Comparison of ENCODE assay signal across 25 mouse cellular contexts in genomic region chr11:31912958-31913357, GRCm38 (mm10). TPM values are rescaled to one million over a fixed set of nuclear protein-coding genes. Genes with fewer than 3 reads are reported as not detected.
DNase-seq lines count a peak whose midpoint lies in the region; ATAC-seq and TF ChIP-seq lines count a peak whose summit lies in the region.
"Had no signal": no experiment of that assay in that cellular context is flagged by ENCODE, and none has a peak within 500 bp of the region (broad histone marks: within the 10 kb centered on the region; RNA-seq: fewer than 3 reads in every experiment).

No protein-coding gene starts in this region.

- H3K36me3 ChIP-seq in heart, embryonic 13.5 days: no peaks in the 10 kb centered on the region; the same call in 1 of the 2 replicates
- H3K36me3 ChIP-seq in kidney, embryonic 15.5 days: no peaks in the 10 kb centered on the region
- peaks cover 0 to 27% of the 10 kb centered on the region in 2 experiments; a peak in 2 of 4 replicates for H3K36me3 ChIP-seq in MEL (ENCODE audit: control insufficient read depth in 1 of 2, insufficient read depth in 2 of 2, low read length in 2 of 2)

- TF ChIP-seq RAD21 in MEL (IDR thresholded peaks at IDR 0.05; ENCODE audit: low read depth, low read length): no peak

- no peak for TF ChIP-seq POLR2A in MEL (IDR thresholded peaks at IDR 0.05; ENCODE audit: control insufficient read depth in 1 of 2, insufficient read depth in 1 of 2, low read depth in 1 of 2, low read length in 2 of 2, poor library complexity in 1 of 2)

- no peak overlapping the region for H3K4me2 ChIP-seq in heart, embryonic 13.5 days
- 0 out of 2 replicates have a peak overlapping the region, but pooled peaks have one; percentile 7 for H3K4me2 ChIP-seq in kidney, embryonic 15.5 days

- TF ChIP-seq CTCF in MEL (IDR thresholded peaks at IDR 0.05 in 2 of 3, conservative IDR thresholded peaks at IDR 0.05 in 1 of 3; ENCODE audit: control insufficient read depth in 1 of 3, insufficient read depth in 1 of 3, low read depth in 2 of 3, low read length in 3 of 3, poor library complexity in 1 of 3, severe bottlenecking in 1 of 3): no peak

- DNase-seq in heart, adult 11 months: no peak
- no peak for DNase-seq in kidney, postnatal 10 days
- DNase-seq in MEL (ENCODE audit: low read depth, low spot score): no peak
- no peak for DNase-seq in cerebellum, postnatal 25 days
- DNase-seq: adrenal gland, adult 2 months; adrenal gland, adult 8-10 months; adrenal gland, postnatal 10 days; adrenal gland, postnatal 14 days; adrenal gland, postnatal 25 days; adrenal gland, postnatal 36 days; B cell, adult 2 months; cerebellum, adult 11 months; cerebellum, adult 11-12 months; cerebellum, adult 18-20 months; cerebellum, adult 2 months had no signal

- H3K27me3 ChIP-seq in heart, embryonic 13.5 days (replicated peaks): no peaks in the 10 kb centered on the region
- no peaks in the 10 kb centered on the region for H3K27me3 ChIP-seq in kidney, embryonic 15.5 days
- H3K27me3 ChIP-seq in MEL (ENCODE audit: control insufficient read depth in 1 of 2, insufficient read depth in 2 of 2, low read length in 2 of 2): no peaks in the 10 kb centered on the region
- H3K27me3 ChIP-seq: CH12.LX, Patski had no signal

- no peaks in the 10 kb centered on the region for H3K79me2 ChIP-seq in MEL (ENCODE audit: control insufficient read depth, insufficient read depth, low read length, poor library complexity)

- no peak overlapping the region for H3K4me3 ChIP-seq in heart, embryonic 13.5 days
- H3K4me3 ChIP-seq in kidney, embryonic 15.5 days (replicated peaks): no peak overlapping the region
- no peak overlapping the region for H3K4me3 ChIP-seq in MEL (ENCODE audit: control insufficient read depth in 1 of 2, insufficient read depth in 1 of 2, low read depth in 2 of 2, low read length in 2 of 2)

- H3K9me3 ChIP-seq in heart, embryonic 13.5 days: no peaks in the 10 kb centered on the region
- H3K9me3 ChIP-seq in kidney, embryonic 15.5 days (replicated peaks): no peaks in the 10 kb centered on the region
- no peaks in the 10 kb centered on the region for H3K9me3 ChIP-seq in MEL (replicated peaks; ENCODE audit: insufficient read depth, low read length)
- H3K9me3 ChIP-seq: G1E had no signal

- H3K4me1 ChIP-seq in heart, embryonic 13.5 days: peaks cover 17% of the 10 kb centered on the region
- H3K4me1 ChIP-seq in kidney, embryonic 15.5 days: peaks cover 5% of the 10 kb centered on the region; the same call in 1 of the 2 replicates
- H3K4me1 ChIP-seq in MEL (ENCODE audit: control insufficient read depth in 1 of 2, insufficient read depth in 2 of 2, low read length in 2 of 2): peaks cover 4 to 8% of the 10 kb centered on the region in 2 experiments

- no peak overlapping the region for H3K9ac ChIP-seq in heart, embryonic 13.5 days
- H3K9ac ChIP-seq in kidney, embryonic 15.5 days: no peak overlapping the region
- no peak overlapping the region for H3K9ac ChIP-seq in MEL (ENCODE audit: control insufficient read depth, low read depth, low read length, poor library complexity, severe bottlenecking)

- H3K27ac ChIP-seq in heart, embryonic 13.5 days (replicated peaks): 0 out of 2 replicates have a peak overlapping the region, but pooled peaks have one; percentile 28
- no peak overlapping the region for H3K27ac ChIP-seq in kidney, embryonic 15.5 days
- H3K27ac ChIP-seq in MEL (ENCODE audit: control insufficient read depth, low read depth, low read length): no peak overlapping the region

- ATAC-seq in heart, embryonic 13.5 days (ENCODE audit: extremely low read depth, insufficient number of reproducible peaks, low FRiP score, low TSS enrichment): no peak
- no peak for ATAC-seq in kidney, embryonic 15.5 days (replicated peaks; ENCODE audit: low FRiP score)
- ATAC-seq: activated CD4-positive, CD25-positive, alpha-beta regulatory T cell, adult 4 months; CD4-positive, CD25-positive, alpha-beta regulatory T cell, adult 4 months; Patski had no signal

- TF ChIP-seq EP300 in MEL (IDR thresholded peaks at IDR 0.05; ENCODE audit: low read depth in 1 of 2, low read length in 2 of 2): peak; percentile 52 to 77; a peak in 3 of 4 replicates

TF ChIP-seq in MEL, 35 proteins besides CTCF, POLR2A, EP300 and RAD21:
- TF ChIP-seq ZKSCAN1 (IDR thresholded peaks at IDR 0.05; ENCODE audit: low read depth, low read length) (no peak), CHD2 (IDR thresholded peaks at IDR 0.05; ENCODE audit: low read length) (no peak), SMC3 (IDR thresholded peaks at IDR 0.05; ENCODE audit: low read depth, low read length) (no peak), ZNF384 (IDR thresholded peaks at IDR 0.05; ENCODE audit: low read depth, low read length) (peak; percentile 69), GATA1 (IDR thresholded peaks at IDR 0.05; ENCODE audit: low read depth, low read length) (peak; percentile 82), MAZ (IDR thresholded peaks at IDR 0.05; ENCODE audit: low read depth, low read length) (no peak), CHD1 (IDR thresholded peaks at IDR 0.05; ENCODE audit: low read depth, low read length) (no peak), RCOR1 (IDR thresholded peaks at IDR 0.05; ENCODE audit: low read depth, low read length) (peak; percentile 88), POLR2AphosphoS5 (IDR thresholded peaks at IDR 0.05; ENCODE audit: borderline replicate concordance, low read depth, low read length) (no peak), SIN3A (IDR thresholded peaks at IDR 0.05; ENCODE audit: low read length) (no peak), TCF12 (IDR thresholded peaks at IDR 0.05; ENCODE audit: low read depth, low read length) (0 out of 2 replicates have a peak, but pooled peaks have one; percentile 31)

RNA-seq across cellular contexts. Expression of gene Cpeb4, which starts 40.9 kb away (rescaled TPM):
- 6.2 and 6.7 TPM in 2 replicates for polyA plus RNA-seq in heart, embryonic 13.5 days (2015; fragmentation: Nextera tagmentation; extraction: Ambion mirVana)
- 3.6 and 3.9 TPM in 2 replicates for polyA plus RNA-seq in kidney, embryonic 15.5 days (2015; fragmentation: Nextera tagmentation; extraction: Ambion mirVana)
- 3.4 and 3.8 TPM in 2 replicates for total RNA-seq in MEL (2012; rRNA removed)
- 1 to 10 TPM in 1 of 2 experiments, not detected in 1; 4.9 TPM for polyA plus RNA-seq in MEL (2012; ENCODE audit: insufficient read depth in 1 of 2, insufficient read length in 2 of 2, low read depth in 1 of 2, low replicate concordance in 2 of 2, missing spikeins in 1 of 2)

RNA-seq across cellular contexts. Expression of gene 4930524B15Rik, which starts 52.4 kb away (rescaled TPM):
- 0.25 and 0.39 TPM in 2 replicates for polyA plus RNA-seq in heart, embryonic 13.5 days (2015; fragmentation: Nextera tagmentation; extraction: Ambion mirVana)
- polyA plus RNA-seq in kidney, embryonic 15.5 days (2015; fragmentation: Nextera tagmentation; extraction: Ambion mirVana): 0.12 and 0.15 TPM in 2 replicates
- total RNA-seq in MEL (2012; rRNA removed): not detected in 2 replicates
- polyA plus RNA-seq in MEL (2012; ENCODE audit: insufficient read depth in 1 of 2, insufficient read length in 2 of 2, low read depth in 1 of 2, low replicate concordance in 2 of 2, missing spikeins in 1 of 2): under 1 TPM in 1 of 2 experiments, not detected in 1; 0.03 TPM
- total RNA-seq: adrenal gland, adult 18-20 months; adrenal gland, adult 2 months; adrenal gland, adult 8-10 months; adrenal gland, postnatal 10 days; adrenal gland, postnatal 14 days; adrenal gland, postnatal 25 days; adrenal gland, postnatal 36 days; adrenal gland, postnatal 4 days; CH12.LX; G1E had no signal
- polyA plus RNA-seq: activated CD4-positive, CD25-positive, alpha-beta regulatory T cell, adult 4 months; adrenal gland, adult 2 months; C2C12; CD4-positive, CD25-positive, alpha-beta regulatory T cell, adult 4 months; G1E; Patski had no signal
